Mouse (Mus musculus) hindlimb bud, embryonic 11.5 days (tissue): ENCODE measurements around the gene Lyrm7.

ENCODE experiments used
- DNase-seq: peaks from one replicate; pipeline ENCODE4 v3.0.0-alpha.2; 2012; ENCODE audit warnings: low read depth, low spot score; ENCODE audit errors: extremely low spot score

Gene Lyrm7

GRCm38 (mm10) chr11:54806891-54807290, 53.8 kb downstream of the Lyrm7 start:
- no peak for DNase-seq

- DNase-seq: no peak
Measured at GRCm38 (mm10) chr11:54805196-54805595, 55.5 kb downstream of the Lyrm7 start.

- DNase-seq: no peak
Measured at GRCm38 (mm10) chr11:54802621-54803020, 58.1 kb downstream of the Lyrm7 start.

GRCm38 (mm10) chr11:54801791-54802558, 58.7 kb downstream of the Lyrm7 start:
- DNase-seq: no peak

GRCm38 (mm10) chr11:54796551-54796950, 64.2 kb downstream of the Lyrm7 start:
- DNase-seq: no peak

GRCm38 (mm10) chr11:54794678-54795077, 66.0 kb downstream of the Lyrm7 start:
- no peak for DNase-seq

- DNase-seq: no peak
Measured at GRCm38 (mm10) chr11:54793173-54793572, 67.5 kb downstream of the Lyrm7 start.

- DNase-seq: no peak
Measured at GRCm38 (mm10) chr11:54791458-54791857, 69.3 kb downstream of the Lyrm7 start.

- peak; percentile 87 for DNase-seq
Measured at GRCm38 (mm10) chr11:54787488-54788474, 72.9 kb downstream of the Lyrm7 start, which contains the start of gene Cdc42se2. Gene Cdc42se2 (minus strand): TSS chr11:54787675.

GRCm38 (mm10) chr11:54786858-54787487, 73.7 kb downstream of the Lyrm7 start:
- DNase-seq: no peak

GRCm38 (mm10) chr11:54785566-54785965, 75.2 kb downstream of the Lyrm7 start:
- DNase-seq: no peak

- no peak for DNase-seq
Measured at GRCm38 (mm10) chr11:54784436-54784835, 76.3 kb downstream of the Lyrm7 start.

- no peak for DNase-seq
Measured at GRCm38 (mm10) chr11:54782253-54782652, 78.5 kb downstream of the Lyrm7 start.

GRCm38 (mm10) chr11:54779946-54780345, 80.8 kb downstream of the Lyrm7 start:
- no peak for DNase-seq

GRCm38 (mm10) chr11:54778131-54778844, 82.4 kb downstream of the Lyrm7 start:
- DNase-seq: no peak

GRCm38 (mm10) chr11:54777387-54778130, 83.2 kb downstream of the Lyrm7 start:
- DNase-seq: no peak
